Mouse (Mus musculus): ENCODE results near the gene Pgs1. TPM values are rescaled to one million over a fixed set of nuclear protein-coding genes. Genes with fewer than 3 reads are reported as not detected.

Pgs1 gene
- polyA plus RNA-seq, 1 experiment from 2014 or later = 38.9 TPM

Small RNA genes within 50 kb of the gene (microRNA-seq; reads per million reads assigned to microRNA genes)
- gene Mir6933 = not detected

Other genes starting within 250 kb of the Pgs1 start
- 2.7 and 3.6 TPM in 2 replicates for gene Tmc8, start 204.2 kb upstream of the Pgs1 start, polyA plus RNA-seq (2015; fragmentation: Nextera tagmentation; extraction: Ambion mirVana)
- gene Tmc6, start 204.1 kb upstream of the Pgs1 start, polyA plus RNA-seq (2015; fragmentation: Nextera tagmentation; extraction: Ambion mirVana) = 36.2 and 37.5 TPM in 2 replicates
- gene 6030468B19Rik, start 188.6 kb upstream of the Pgs1 start, polyA plus RNA-seq (2015; fragmentation: Nextera tagmentation; extraction: Ambion mirVana) = 0.36 and 1.7 TPM in 2 replicates
- gene Gm20708, start 176.6 kb upstream of the Pgs1 start, polyA plus RNA-seq (2015; fragmentation: Nextera tagmentation; extraction: Ambion mirVana) = 0.54 and 0.91 TPM in 2 replicates
- 78.0 and 80.5 TPM in 2 replicates for gene Syngr2, start 176.6 kb upstream of the Pgs1 start, polyA plus RNA-seq (2015; fragmentation: Nextera tagmentation; extraction: Ambion mirVana)
- gene Afmid, start 160.4 kb upstream of the Pgs1 start, polyA plus RNA-seq (2015; fragmentation: Nextera tagmentation; extraction: Ambion mirVana) = 3.9 and 6.7 TPM in 2 replicates
- 127 and 128 TPM in 2 replicates for gene Tk1, start 160.2 kb upstream of the Pgs1 start, polyA plus RNA-seq (2015; fragmentation: Nextera tagmentation; extraction: Ambion mirVana)
- 310 and 329 TPM in 2 replicates for gene Birc5, start 137.0 kb upstream of the Pgs1 start, polyA plus RNA-seq (2015; fragmentation: Nextera tagmentation; extraction: Ambion mirVana)
- not detected in 2 replicates for gene Tmem235, start 125.5 kb upstream of the Pgs1 start, polyA plus RNA-seq (2015; fragmentation: Nextera tagmentation; extraction: Ambion mirVana)
- gene Tha1, start 112.8 kb upstream of the Pgs1 start, polyA plus RNA-seq (2015; fragmentation: Nextera tagmentation; extraction: Ambion mirVana) = 5.3 TPM in 2 replicates
- 14.1 and 15.2 TPM in 2 replicates for gene Socs3, start 16.2 kb upstream of the Pgs1 start, polyA plus RNA-seq (2015; fragmentation: Nextera tagmentation; extraction: Ambion mirVana)
- gene Dnah17, start 144.3 kb downstream of the Pgs1 start, polyA plus RNA-seq (2015; fragmentation: Nextera tagmentation; extraction: Ambion mirVana) = 0.17 and 0.22 TPM in 2 replicates